Mouse (Mus musculus): ENCODE data around the gene Baz1b.

GRCm38 (mm10) chr5:135188214-135188554 lies 1.1 kb downstream of the Baz1b start:
- TF ChIP-seq POLR2A (IDR thresholded peaks at IDR 0.05; ENCODE audit: insufficient read depth, low read length) (no peak), EP300 (IDR thresholded peaks at IDR 0.05; ENCODE audit: insufficient read depth, low read depth, low read length) (no peak)
